Mouse (Mus musculus): ENCODE results near the gene Ms4a1. TPM values are rescaled to one million over a fixed set of nuclear protein-coding genes. Genes with fewer than 3 reads are reported as not detected.

Gene Ms4a1
- polyA plus RNA-seq, 1 experiment from 2014 or later = not detected

DNA sequence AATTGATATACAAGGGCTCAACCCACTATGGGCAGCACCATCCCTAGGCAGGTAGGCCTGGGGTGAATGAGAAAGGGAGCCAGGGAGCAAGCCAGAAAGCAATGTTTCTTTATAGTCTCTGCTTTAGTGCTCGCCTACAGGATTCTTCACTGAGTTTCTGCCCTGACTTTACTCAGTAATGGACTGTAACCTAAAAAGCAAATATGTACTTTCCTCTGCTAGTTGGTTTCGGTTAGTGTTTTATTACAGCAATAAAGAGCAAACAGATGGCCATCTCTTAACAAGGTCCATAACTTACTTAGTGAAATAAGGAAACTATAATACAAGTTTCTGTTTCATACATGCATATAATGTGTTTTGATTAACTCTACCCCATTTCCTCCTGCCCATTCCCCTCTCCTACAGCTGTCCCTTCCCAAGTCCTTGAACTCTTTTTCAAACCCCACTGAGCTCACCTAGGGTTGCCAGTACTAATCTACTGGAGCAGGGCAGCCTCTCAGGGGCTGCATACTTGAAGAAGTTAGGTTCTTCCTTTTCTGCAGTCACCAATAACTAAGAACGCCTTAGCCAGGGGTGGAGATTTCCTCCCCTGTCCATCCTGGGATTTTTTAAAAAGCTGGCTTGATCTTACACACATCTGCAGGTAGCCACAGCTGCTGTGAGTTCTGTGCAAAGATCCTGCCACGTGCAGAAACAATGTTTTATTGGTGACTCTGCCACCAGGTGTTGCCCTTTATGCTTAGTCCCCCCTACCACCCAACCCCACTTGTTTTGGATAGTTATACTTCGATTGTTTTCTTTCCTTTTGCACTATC lies 30.9 kb downstream of the Ms4a1 start:
- H3K9me3 ChIP-seq (ENCODE audit: control insufficient read depth, low read length) = no peaks in the 10 kb centered on the region
- 76% methylated on average over 5 of the region's 5 CpGs for WGBS
- no peak overlapping the region for H3K4me2 ChIP-seq
- DNase-seq (ENCODE audit: low spot score, missing footprints) (no peak), ATAC-seq (ENCODE audit: low FRiP score) (no peak)
- no peaks in the 10 kb centered on the region for H3K27me3 ChIP-seq (ENCODE audit: control insufficient read depth, insufficient read depth, low read length)
- H3K27ac ChIP-seq (ENCODE audit: low read depth, low read length) = no peak overlapping the region
- no peak overlapping the region for H3K9ac ChIP-seq (ENCODE audit: low read length)
- no peak overlapping the region for H3K4me3 ChIP-seq (ENCODE audit: low read depth, low read length)
- H3K4me1 ChIP-seq (ENCODE audit: control insufficient read depth, insufficient read depth, low read length) = no peaks in the 10 kb centered on the region
- no peaks in the 10 kb centered on the region for H3K36me3 ChIP-seq (ENCODE audit: control insufficient read depth, insufficient read depth, low read length)

DNA sequence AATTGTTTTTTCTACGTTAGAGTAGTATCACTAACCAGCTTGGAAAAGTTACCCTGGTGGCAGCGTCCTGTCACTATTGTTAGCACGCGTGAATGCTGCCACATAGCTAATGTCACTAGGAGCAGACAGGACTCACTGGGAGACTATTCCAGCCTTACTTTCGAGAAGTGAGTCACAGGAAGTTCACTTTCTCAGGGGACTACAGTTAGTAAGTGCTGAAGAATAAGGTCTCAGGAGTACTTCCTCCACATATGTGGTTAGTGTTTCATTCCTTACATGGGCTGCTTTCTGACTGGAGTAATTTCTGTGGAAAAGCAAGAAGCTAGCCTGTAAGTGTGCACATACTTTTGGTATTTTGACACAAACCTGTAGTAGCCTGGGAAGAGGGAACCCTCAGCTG lies 31.8 kb downstream of the Ms4a1 start:
- H3K9me3 ChIP-seq (ENCODE audit: control insufficient read depth, low read length) = no peaks in the 10 kb centered on the region
- H3K27ac ChIP-seq (ENCODE audit: low read depth, low read length) = no peak overlapping the region
- no peaks in the 10 kb centered on the region for H3K4me1 ChIP-seq (ENCODE audit: control insufficient read depth, insufficient read depth, low read length)
- DNase-seq (ENCODE audit: low spot score, missing footprints) = no peak
- H3K4me2 ChIP-seq = no peak overlapping the region
- H3K4me3 ChIP-seq (ENCODE audit: low read depth, low read length) = no peak overlapping the region
- H3K36me3 ChIP-seq (ENCODE audit: control insufficient read depth, insufficient read depth, low read length) = no peaks in the 10 kb centered on the region
- no peaks in the 10 kb centered on the region for H3K27me3 ChIP-seq (ENCODE audit: control insufficient read depth, insufficient read depth, low read length)
- no peak for ATAC-seq (ENCODE audit: low FRiP score)
- no peak overlapping the region for H3K9ac ChIP-seq (ENCODE audit: low read length)
- 87% methylated on average over 5 of the region's 5 CpGs for WGBS

DNA sequence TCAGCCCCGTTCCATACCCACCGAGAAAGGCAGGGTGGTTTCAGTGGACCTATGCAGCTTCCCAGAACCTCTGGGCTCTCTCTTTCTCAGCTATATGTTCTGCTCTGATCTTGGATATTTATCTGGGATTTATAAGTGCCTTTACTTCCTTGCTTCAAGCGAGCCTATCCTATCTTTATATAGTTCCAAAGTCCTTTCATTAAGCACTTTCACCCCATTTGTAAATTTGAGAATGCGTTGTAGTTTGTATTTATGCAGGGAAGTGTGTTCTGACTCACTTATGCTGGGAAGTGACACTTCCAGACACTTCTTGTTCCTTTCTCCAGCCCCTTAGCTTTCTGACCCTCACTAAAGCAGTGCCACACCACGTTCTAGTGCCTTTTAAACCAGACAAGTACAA lies 33.7 kb downstream of the Ms4a1 start, which contains the start of gene Ms4a12:
Gene Ms4a12, minus strand, starts transcription at position 101 of the 400 bp plus-strand sequence.
- H3K27me3 ChIP-seq (ENCODE audit: control insufficient read depth, insufficient read depth, low read length) = no peaks in the 10 kb centered on the region
- H3K4me2 ChIP-seq = no peak within 1 kb of the TSS
- no peak within 1 kb of the TSS for H3K9ac ChIP-seq (ENCODE audit: low read length)
- no peak for ATAC-seq (ENCODE audit: low FRiP score)
- H3K9me3 ChIP-seq (ENCODE audit: control insufficient read depth, low read length) = no peaks in the 10 kb centered on the region
- no peak within 1 kb of the TSS for H3K27ac ChIP-seq (ENCODE audit: low read depth, low read length)
- no peak for DNase-seq (ENCODE audit: low spot score, missing footprints)
- H3K4me1 ChIP-seq (ENCODE audit: control insufficient read depth, insufficient read depth, low read length) = no peaks in the 10 kb centered on the region
- no peak within 1 kb of the TSS for H3K4me3 ChIP-seq (ENCODE audit: low read depth, low read length)
- H3K36me3 ChIP-seq (ENCODE audit: control insufficient read depth, insufficient read depth, low read length) = no peaks in the 10 kb centered on the region
- WGBS = 75% methylated on average over 5 of the region's 5 CpGs

Other genes with a start within 250 kb of the Ms4a1 start
- gene Ms4a18, start 248.2 kb downstream of the Ms4a1 start, polyA plus RNA-seq (2014; fragmentation: Nextera tagmentation; extraction: Ambion mirVana) = not detected in 2 replicates
- not detected in 2 replicates for gene Ms4a8a, start 185.1 kb downstream of the Ms4a1 start, polyA plus RNA-seq (2014; fragmentation: Nextera tagmentation; extraction: Ambion mirVana)
- gene 1700017D01Rik, start 135.4 kb downstream of the Ms4a1 start, polyA plus RNA-seq (2014; fragmentation: Nextera tagmentation; extraction: Ambion mirVana) = not detected in 2 replicates
- gene 1700025F22Rik, start 100.9 kb downstream of the Ms4a1 start, polyA plus RNA-seq (2014; fragmentation: Nextera tagmentation; extraction: Ambion mirVana) = not detected in 2 replicates
- gene Ms4a13, start 69.5 kb downstream of the Ms4a1 start, polyA plus RNA-seq (2014; fragmentation: Nextera tagmentation; extraction: Ambion mirVana) = not detected in 2 replicates
- gene Ms4a12, start 33.8 kb downstream of the Ms4a1 start, polyA plus RNA-seq (2014; fragmentation: Nextera tagmentation; extraction: Ambion mirVana) = not detected in 2 replicates
- not detected in 2 replicates for gene Ms4a5, start 17.6 kb upstream of the Ms4a1 start, polyA plus RNA-seq (2014; fragmentation: Nextera tagmentation; extraction: Ambion mirVana)
- 0.14 TPM in 1 of 2 replicates, not detected in the other for gene Ms4a14, start 48.2 kb upstream of the Ms4a1 start, polyA plus RNA-seq (2014; fragmentation: Nextera tagmentation; extraction: Ambion mirVana)
- 1.1 and 1.2 TPM in 2 replicates for gene Ms4a7, start 69.9 kb upstream of the Ms4a1 start, polyA plus RNA-seq (2014; fragmentation: Nextera tagmentation; extraction: Ambion mirVana)
- 1.9 and 2.0 TPM in 2 replicates for gene Ms4a4a, start 109.3 kb upstream of the Ms4a1 start, polyA plus RNA-seq (2014; fragmentation: Nextera tagmentation; extraction: Ambion mirVana)
- 0.30 TPM in 1 of 2 replicates, not detected in the other for gene Ms4a4c, start 138.5 kb upstream of the Ms4a1 start, polyA plus RNA-seq (2014; fragmentation: Nextera tagmentation; extraction: Ambion mirVana)
- gene Ms4a4b, start 177.3 kb upstream of the Ms4a1 start, polyA plus RNA-seq (2014; fragmentation: Nextera tagmentation; extraction: Ambion mirVana) = not detected in 2 replicates
- gene Ms4a6c, start 203.1 kb upstream of the Ms4a1 start, polyA plus RNA-seq (2014; fragmentation: Nextera tagmentation; extraction: Ambion mirVana) = 2.9 and 3.9 TPM in 2 replicates
- gene Gm8369, start 219.7 kb upstream of the Ms4a1 start, polyA plus RNA-seq (2014; fragmentation: Nextera tagmentation; extraction: Ambion mirVana) = not detected in 2 replicates

Measured in midbrain, embryonic 11.5 days (tissue).